Mouse (Mus musculus) intestine, embryonic 16.5 days (tissue): ENCODE measurements around the gene Tmem262. TPM values are rescaled to one million over a fixed set of nuclear protein-coding genes. Genes with fewer than 3 reads are reported as not detected.

Experiments
- ATAC-seq: fragments of 200-750 bp; cut with Nextera tagmentation; 2 replicates; pipeline ENCODE4 v1.8.0; 2017; ENCODE audit warnings: moderate TSS enrichment, moderate library complexity
- H3K27ac ChIP-seq: fragments of 300-500 bp; sonication (generic); 2 replicates; pipeline ENCODE4 v1.5.1; 2014; ENCODE audit warnings: mild to moderate bottlenecking, low read length
- H3K27me3 ChIP-seq: fragments of 300-500 bp; sonication (generic); replicated peaks from 2 replicates; pipeline ENCODE4 v1.6.1; 2014; ENCODE audit warnings: low read length, control low read depth, mixed read lengths; ENCODE audit not compliant: control insufficient read depth, insufficient read depth
- H3K36me3 ChIP-seq: fragments of 300-500 bp; sonication (generic); 2 replicates; pipeline ENCODE4 v1.6.1; 2014; ENCODE audit warnings: low read length, control low read depth; ENCODE audit not compliant: control insufficient read depth, insufficient read depth
- H3K4me1 ChIP-seq: fragments of 300-500 bp; sonication (generic); 2 replicates; pipeline ENCODE4 v1.6.1; 2014; ENCODE audit warnings: low read length, control low read depth, mixed read lengths; ENCODE audit not compliant: control insufficient read depth, insufficient read depth
- H3K4me2 ChIP-seq: fragments of 300-500 bp; sonication (generic); 2 replicates; pipeline ENCODE4 v1.6.1; 2014; ENCODE audit warnings: low read depth, low read length, control low read depth
- H3K4me3 ChIP-seq: fragments of 300-500 bp; sonication (generic); 2 replicates; pipeline ENCODE4 v1.5.1; 2014; ENCODE audit warnings: mild to moderate bottlenecking, low read length
- H3K9ac ChIP-seq: fragments of 300-500 bp; sonication (generic); 2 replicates; pipeline ENCODE4 v1.6.1; 2014; ENCODE audit warnings: low read depth, low read length
- H3K9me3 ChIP-seq: fragments of 300-500 bp; sonication (generic); 2 replicates; pipeline ENCODE4 v1.6.1; 2016; ENCODE audit warnings: low read length, control low read depth; ENCODE audit not compliant: control insufficient read depth
- WGBS: fragments of 180-500 bp; shearing (Covaris S2); extraction: QIAGEN DNeasy Blood & Tissue Kit; methylation state at CpG from one replicate; pipeline ENCODE4 v1.1.7; 2014; 5-methylcytosine and 5-hydroxymethylcytosine counted together
- polyA plus RNA-seq: library from polyadenylated mRNA; unstranded; fragments of >200 nt; fragmentation: Nextera tagmentation; extraction: Ambion mirVana; gene quantifications from 2 replicates; pipeline ENCODE4 v1.2.1, GENCODE M21; 2015

Gene Tmem262
- polyA plus RNA-seq, 1 experiment from 2014 or later: not detected

GRCm38 (mm10) chr19:6068951-6069350 is 10.9 kb upstream of the Tmem262 start:
- ATAC-seq: no peak
- Histone ChIP-seq H3K4me2 (no peak overlapping the region), H3K27ac (no peak overlapping the region), H3K9me3 (no peaks in the 10 kb centered on the region), H3K4me1 (peaks cover 19% of the 10 kb centered on the region), H3K36me3 (peaks cover 15% of the 10 kb centered on the region; the same call in 1 of the 2 replicates), H3K4me3 (no peak overlapping the region), H3K27me3 (no peaks in the 10 kb centered on the region), H3K9ac (no peak overlapping the region)
- 58% methylated on average over 4 of the region's 4 CpGs for WGBS

- WGBS: 90% methylated on average over 10 of the region's 10 CpGs
- Histone ChIP-seq H3K36me3 (peaks cover 15% of the 10 kb centered on the region; the same call in 1 of the 2 replicates), H3K9ac (no peak overlapping the region), H3K4me3 (no peak overlapping the region), H3K9me3 (no peaks in the 10 kb centered on the region), H3K4me1 (peaks cover 19% of the 10 kb centered on the region), H3K27ac (no peak overlapping the region), H3K4me2 (no peak overlapping the region), H3K27me3 (no peaks in the 10 kb centered on the region)
- ATAC-seq: no peak
These were observed 10.0 kb upstream of the Tmem262 start for GRCm38 (mm10) chr19:6069851-6070250.

- 89% methylated on average over 31 of the region's 31 CpGs for WGBS
- no peak for ATAC-seq
- Histone ChIP-seq H3K36me3 (peaks cover 15% of the 10 kb centered on the region; the same call in 1 of the 2 replicates), H3K9me3 (no peaks in the 10 kb centered on the region), H3K9ac (no peak overlapping the region), H3K27me3 (no peaks in the 10 kb centered on the region), H3K4me2 (no peak overlapping the region), H3K4me3 (no peak overlapping the region), H3K27ac (no peak overlapping the region), H3K4me1 (peaks cover 19% of the 10 kb centered on the region)
These were observed 9.1 kb upstream of the Tmem262 start for GRCm38 (mm10) chr19:6070571-6071250.

DNA sequence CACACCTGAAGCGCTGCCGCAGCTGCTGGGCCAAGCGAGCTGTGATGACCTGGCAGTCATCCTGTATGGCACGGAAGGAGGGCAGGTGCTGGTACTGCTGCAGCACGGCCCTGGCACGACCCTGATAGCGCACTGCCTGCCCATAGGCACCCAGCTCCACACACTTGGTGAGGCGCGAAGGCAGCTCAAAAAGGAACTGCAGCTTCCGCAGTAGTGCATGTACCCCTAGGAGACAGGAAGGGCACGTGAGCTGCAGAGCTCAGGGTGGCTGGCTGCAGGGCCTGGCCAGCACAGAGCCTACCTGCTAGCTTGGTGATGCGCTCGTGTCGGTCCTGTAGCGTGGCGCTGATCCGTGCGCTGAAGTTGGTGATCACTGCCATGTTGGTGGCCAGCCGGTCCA is 8.6 kb upstream of the Tmem262 start:
- H3K27me3 ChIP-seq: no peaks in the 10 kb centered on the region
- H3K4me2 ChIP-seq: no peak overlapping the region
- WGBS: 92% methylated on average over 19 of the region's 19 CpGs
- no peak overlapping the region for H3K4me3 ChIP-seq
- no peak overlapping the region for H3K9ac ChIP-seq
- H3K27ac ChIP-seq: no peak overlapping the region
- peaks cover 15% of the 10 kb centered on the region; the same call in 1 of the 2 replicates for H3K36me3 ChIP-seq
- H3K9me3 ChIP-seq: no peaks in the 10 kb centered on the region
- H3K4me1 ChIP-seq: peaks cover 22% of the 10 kb centered on the region
- no peak for ATAC-seq

DNA sequence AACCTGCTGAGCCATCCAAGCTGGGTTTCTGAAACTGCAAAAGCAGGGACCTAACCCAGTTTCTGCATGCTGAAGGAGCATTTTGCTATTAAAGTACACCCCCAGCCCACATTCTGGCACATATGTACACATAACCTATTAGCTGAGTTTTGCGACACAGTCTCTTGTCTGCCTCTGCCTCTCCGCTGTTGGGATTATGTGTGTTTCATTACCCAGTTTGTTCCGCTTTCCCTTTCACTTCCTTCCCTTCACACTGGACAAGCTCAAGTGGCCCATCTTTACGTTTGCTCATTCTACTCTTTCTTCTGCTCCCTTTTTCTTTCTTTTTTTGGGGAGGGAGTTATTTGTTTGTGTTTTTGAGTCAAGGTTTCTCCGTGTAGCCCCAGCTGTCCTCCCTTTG is 5.9 kb upstream of the Tmem262 start:
- Histone ChIP-seq H3K9ac (no peak overlapping the region), H3K9me3 (no peaks in the 10 kb centered on the region), H3K4me3 (no peak overlapping the region), H3K36me3 (peaks cover 15% of the 10 kb centered on the region; the same call in 1 of the 2 replicates), H3K4me2 (no peak overlapping the region), H3K4me1 (peaks cover 7% of the 10 kb centered on the region), H3K27ac (no peak overlapping the region), H3K27me3 (no peaks in the 10 kb centered on the region)
- ATAC-seq: no peak
- 89% methylated on average over 5 of the region's 5 CpGs for WGBS

DNA sequence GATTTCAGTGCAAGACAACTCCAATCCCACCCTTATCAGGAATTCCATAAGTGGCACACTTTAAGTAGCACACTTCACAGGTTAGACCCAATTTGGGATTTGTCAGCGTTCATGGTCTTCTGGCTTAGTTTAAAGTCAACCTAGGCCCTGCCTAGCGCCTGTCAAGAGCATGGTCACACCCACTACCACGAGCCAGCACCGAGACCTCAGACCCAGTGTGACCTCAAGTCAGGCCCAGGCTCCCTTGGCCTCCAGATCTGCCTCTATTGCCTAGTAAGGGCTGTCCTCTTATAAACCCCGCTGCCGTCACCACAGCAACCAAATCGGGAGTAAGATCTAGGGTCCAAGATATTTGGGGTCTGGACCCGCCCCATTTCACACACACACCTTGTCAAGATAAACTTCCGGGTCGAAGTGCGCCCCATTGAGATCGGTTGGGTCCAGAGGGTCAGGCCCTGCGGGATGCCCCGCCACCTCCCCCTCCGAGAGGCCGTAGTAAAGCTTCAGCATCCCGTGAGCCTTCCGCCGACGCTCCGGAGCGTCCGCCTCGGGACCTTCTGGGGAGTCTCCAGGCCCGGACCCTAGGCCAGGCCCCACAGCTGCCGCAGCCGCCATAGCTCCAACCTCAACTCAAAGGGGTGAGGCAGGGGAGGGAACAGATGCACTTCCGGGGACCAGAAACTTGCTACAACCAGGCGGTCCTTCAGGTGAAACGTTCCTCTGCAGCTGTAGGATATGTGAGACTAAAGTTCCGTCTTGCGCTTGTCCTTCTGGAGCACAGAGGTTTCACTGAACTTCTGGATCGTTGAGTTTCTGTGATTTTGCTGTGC is 3.1 kb upstream of the Tmem262 start, which contains the start of gene Vps51:
Vps51 (minus strand) TSS at position 668 of the 830 bp plus-strand sequence.
- under 1% methylated on average over 33 of the region's 33 CpGs for WGBS
- Histone ChIP-seq H3K27me3 (no peaks in the 10 kb centered on the region), H3K4me2 (peak within 1 kb of the TSS; percentile 75), H3K9me3 (no peaks in the 10 kb centered on the region), H3K4me1 (peaks cover 7% of the 10 kb centered on the region), H3K27ac (peak within 1 kb of the TSS; percentile 88), H3K4me3 (peak within 1 kb of the TSS; percentile 93), H3K36me3 (peaks cover 8% of the 10 kb centered on the region), H3K9ac (peak within 1 kb of the TSS; percentile 93)
- peak; percentile 94 for ATAC-seq

DNA sequence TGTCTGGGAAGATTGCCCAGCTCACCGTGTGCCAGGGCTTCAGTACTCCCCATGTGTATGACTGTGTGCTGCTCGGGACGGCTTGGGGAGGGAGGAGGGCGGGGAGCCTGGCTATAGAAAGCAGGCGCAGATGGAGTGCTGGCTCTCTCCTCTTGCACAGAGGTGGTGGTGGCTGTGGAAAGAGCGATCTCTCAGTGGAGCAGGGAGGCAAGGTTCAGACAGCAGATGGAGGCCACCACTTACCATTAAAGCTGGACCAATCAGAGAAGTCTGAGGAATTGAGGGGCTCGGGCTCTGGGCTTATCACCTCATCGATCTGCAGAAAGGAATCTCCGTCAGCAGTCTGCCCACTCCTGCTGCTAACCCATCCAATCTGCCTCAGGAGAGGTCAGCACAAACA is 2.3 kb downstream of the Tmem262 start, which contains the start of gene Gm28374:
Gm28374 (minus strand) TSS at position 101 of the 400 bp plus-strand sequence.
- Histone ChIP-seq H3K9me3 (no peaks in the 10 kb centered on the region), H3K4me2 (no peak within 1 kb of the TSS), H3K4me1 (peaks cover 11% of the 10 kb centered on the region), H3K4me3 (no peak within 1 kb of the TSS), H3K9ac (no peak within 1 kb of the TSS), H3K27ac (no peak within 1 kb of the TSS), H3K27me3 (no peaks in the 10 kb centered on the region), H3K36me3 (peaks cover 2% of the 10 kb centered on the region)
- 88% methylated on average over 9 of the region's 9 CpGs for WGBS
- no peak for ATAC-seq

DNA sequence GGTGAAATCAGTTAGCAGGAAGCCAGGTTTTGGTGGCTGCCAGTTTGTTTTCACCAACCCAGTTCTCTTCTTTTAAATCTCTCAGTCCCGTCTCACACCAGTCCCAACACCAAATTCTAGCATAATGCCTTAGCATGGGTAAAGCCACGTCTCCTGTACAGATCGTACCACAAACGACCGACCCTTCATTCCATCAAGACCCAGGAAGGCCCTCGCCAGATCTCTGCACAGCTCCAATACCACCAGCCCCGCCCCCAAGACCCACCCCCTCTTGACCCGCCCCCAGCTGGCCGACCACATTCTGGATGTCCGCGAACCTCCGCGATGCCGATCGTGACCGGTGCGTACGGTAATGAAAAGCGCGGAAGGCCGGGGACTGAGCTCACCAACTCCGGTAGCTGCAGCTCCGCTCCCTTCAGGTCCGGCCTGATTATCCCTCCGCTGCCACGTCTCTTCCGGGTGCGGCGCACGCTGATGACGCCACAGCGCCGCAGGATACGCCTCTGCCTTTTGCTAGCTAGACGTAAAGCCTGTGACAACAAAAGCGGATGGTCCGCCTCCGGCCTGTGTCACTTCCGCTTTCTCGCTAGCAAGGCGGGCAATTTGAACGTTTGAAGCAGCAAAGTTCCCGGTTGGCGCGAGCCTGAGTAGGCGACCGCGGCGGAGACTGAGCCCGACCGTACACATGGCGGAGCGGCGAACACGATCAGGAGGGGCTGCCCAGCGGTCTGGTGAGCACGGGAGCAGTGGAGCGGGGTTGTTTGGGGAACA is 4.8 kb downstream of the Tmem262 start, which contains the start of the genes Zfpl1 and Cdca5:
Zfpl1 (minus strand) TSS at position 479 of the 771 bp plus-strand sequence.
Cdca5 (plus strand) TSS at position 506 of the 771 bp plus-strand sequence.
- peaks cover 11% of the 10 kb centered on the region for H3K4me1 ChIP-seq
- H3K9me3 ChIP-seq: no peaks in the 10 kb centered on the region
- H3K9ac ChIP-seq: peak within 1 kb of the TSS; percentile 80
- WGBS: under 1% methylated on average over 58 of the region's 58 CpGs
- no peaks in the 10 kb centered on the region for H3K27me3 ChIP-seq
- H3K36me3 ChIP-seq: peaks cover 2% of the 10 kb centered on the region
- peak; percentile 92 for ATAC-seq
- H3K4me2 ChIP-seq: peak within 1 kb of the TSS; percentile 93
- H3K27ac ChIP-seq: peak within 1 kb of the TSS; percentile 73
- peak within 1 kb of the TSS; percentile 81 for H3K4me3 ChIP-seq
